Mouse (Mus musculus): ENCODE data around the gene Abhd17a.

Abhd17a gene

DNA sequence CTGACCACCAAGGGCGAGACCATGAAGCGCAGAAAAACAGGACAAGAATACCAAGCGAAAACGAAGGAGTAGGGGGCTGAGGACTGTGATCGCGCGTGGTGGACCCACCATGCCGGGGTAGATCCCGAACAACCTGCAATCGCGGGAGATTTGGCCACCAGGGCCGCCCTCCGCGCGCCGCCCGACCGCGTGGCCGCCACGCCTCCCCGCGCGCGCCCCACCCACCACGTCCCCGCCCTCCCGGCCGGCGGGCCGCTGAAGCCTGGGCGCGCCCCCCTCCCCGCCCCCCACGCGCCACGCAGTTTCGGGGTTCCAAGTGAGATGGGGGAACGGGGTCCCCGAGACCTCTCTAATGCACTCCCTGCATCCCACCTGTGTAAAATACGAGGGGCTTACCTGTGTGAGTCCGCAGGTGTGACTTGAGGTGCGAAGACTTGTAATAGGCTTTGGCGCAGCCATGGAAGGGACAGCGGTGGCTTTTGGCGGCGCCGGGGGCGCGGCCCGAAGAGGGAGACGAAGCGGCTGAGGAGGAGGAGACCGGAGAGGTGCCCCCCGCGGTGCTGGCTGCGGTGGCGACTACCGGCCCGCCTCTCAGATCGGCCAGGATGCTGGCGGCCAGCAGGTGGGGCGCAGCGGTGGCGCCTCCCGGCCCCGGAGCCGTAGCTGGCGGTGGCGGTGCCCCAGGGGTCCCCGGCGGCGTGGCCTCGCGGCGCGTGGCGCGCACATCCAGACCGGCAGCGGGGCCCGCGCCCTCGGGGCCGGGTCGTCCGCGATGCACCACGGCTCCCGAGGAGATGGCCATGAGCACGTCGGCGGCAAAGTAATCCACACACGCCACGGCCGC is 13.6 kb downstream of the Abhd17a start:
- peak; percentile 98 for DNase-seq

DNA sequence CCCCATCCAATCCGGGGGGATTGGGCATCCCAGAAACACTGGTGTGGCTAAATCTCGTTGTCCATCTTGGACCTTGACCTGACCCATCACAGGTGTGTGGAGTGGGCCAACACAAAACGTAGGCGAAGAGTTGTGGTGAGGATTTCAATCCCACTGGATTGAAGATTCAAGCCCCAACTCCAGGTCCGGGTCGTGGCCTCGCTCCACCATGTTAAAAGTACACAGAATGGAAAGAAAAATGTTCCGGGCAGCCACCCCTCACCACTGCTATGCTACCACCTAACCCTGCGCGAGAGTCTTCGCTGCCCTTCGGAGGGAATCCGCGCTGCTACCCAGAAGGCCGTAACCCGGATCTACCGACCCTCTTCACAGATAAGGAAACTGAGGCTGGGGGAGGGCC is 14.2 kb downstream of the Abhd17a start:
- no peak for DNase-seq

DNA sequence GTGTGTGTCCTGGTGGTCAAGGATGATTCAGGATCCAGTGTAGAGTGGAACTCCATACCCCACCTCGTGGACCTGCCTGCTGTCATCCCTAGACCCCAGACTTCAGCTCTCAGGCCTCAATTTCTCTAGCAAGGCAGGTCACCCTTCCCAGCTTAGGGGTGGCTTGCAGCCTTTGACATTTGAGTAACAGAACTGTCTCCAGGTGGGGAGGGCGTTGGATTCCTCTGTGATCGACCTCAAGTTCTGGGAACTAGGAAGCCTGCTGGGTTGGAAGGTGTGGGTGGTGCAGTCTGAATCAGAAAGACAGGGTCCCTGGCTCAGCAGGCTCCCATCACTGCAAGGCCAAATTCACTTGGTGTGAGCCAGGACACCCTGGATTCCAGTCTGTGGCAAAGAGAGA is 15.2 kb downstream of the Abhd17a start:
- peak; percentile 92 for DNase-seq

DNA sequence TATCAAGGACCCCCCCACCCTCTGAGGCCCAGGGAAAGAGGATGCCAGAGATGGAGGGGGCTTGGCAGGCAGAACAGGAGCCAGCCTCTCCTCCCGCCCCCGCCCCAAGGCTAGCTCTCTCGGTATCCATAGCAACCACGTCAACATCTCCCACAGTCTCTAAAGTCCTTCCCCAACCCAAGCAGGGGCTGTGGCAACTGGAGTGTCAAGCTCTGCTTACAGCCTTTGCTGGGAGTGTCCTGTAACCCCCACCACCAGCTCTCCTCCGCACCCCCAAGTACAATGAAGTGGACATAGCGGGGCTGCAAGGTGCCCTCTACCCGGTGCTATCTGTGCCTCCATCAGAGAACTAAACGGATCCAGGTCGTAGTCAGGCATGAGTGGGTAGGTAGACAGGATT is 16.2 kb downstream of the Abhd17a start:
- DNase-seq, result peak; percentile 92

DNA sequence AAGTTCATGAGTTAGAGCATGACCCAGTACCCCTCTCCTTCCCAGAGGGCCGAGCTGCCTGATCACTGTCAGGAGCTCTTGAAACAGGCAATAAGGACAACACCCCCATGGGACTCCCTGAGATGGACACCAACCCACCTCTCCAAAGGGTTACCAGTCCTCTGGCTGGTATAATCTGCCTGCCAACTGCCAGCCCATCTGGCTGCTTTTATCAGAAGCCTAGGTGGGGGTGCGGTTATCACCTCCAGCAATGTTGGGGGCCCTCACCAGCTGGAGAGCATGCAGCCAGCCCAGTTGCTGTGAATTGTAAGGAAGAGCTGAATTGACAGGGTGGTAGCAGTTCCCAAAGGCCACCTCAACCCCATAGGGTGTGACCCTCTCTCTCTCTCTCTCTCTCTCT is 17.7 kb downstream of the Abhd17a start:
- DNase-seq, result no peak

DNA sequence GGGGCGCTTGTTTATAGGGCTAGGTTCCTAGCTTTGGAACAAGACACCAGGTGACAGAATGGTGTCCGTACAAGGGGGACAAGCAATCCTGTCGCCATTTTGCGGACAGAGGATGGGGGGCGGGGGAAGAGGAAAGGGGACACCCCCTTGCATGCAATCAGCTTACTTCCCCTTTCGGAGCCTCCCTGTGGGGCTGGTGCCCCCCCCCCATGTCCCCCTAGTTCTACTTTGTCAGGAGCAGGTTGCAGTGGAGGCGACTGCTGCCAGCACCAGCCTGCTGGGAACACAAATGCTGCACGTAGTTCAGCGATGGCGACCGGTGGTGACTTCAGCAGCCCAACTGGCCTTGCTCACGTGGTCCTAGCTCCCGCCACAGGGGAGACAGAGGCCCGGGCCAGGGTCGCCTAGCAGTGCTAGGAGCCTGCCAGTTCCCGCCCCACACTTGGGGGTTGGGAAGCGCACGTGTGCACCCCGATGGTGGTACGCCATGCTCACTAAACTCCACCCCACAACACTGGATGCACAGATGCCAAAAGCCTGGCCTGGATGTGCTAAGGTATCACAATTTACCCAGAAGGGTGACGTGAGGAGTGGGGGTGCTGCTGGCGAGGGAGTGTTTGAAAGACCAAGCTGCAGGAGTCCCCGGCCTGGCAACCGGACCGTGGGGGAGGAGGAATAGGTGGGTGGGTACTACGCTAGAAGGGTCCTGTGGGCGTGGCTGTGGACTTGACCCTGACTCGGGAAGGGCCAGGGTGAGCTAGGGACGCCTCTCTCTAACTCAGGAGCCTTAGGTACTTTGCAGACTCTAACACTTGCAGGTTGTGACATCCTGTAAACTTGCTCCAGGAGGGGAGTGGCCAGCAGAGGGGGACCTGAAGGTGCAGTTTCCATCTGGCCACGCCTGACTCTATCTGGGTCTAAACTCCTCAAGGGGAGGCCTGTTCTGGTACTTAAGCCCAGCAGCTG is 19.0 kb downstream of the Abhd17a start:
- peak; percentile 93 for DNase-seq

DNA sequence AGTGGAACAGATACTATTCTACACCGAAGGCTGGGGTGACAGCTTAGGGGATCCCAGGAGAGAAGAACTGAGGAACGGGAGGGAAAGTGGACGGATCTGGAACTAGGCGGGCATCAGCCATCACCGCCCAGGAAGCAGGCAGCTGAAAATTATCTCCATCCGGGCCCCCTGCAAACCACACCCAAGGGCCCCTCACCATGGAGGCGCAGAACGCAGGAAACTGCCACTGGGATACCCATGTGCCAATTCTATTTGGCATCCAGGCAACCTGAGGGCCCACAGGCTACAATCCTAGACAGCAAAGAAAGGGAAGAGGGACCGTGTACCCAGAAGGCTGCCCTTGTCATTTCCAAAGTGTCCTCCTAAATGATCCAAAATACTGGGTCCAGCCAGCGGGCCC is 19.7 kb downstream of the Abhd17a start:
- DNase-seq, result no peak

DNA sequence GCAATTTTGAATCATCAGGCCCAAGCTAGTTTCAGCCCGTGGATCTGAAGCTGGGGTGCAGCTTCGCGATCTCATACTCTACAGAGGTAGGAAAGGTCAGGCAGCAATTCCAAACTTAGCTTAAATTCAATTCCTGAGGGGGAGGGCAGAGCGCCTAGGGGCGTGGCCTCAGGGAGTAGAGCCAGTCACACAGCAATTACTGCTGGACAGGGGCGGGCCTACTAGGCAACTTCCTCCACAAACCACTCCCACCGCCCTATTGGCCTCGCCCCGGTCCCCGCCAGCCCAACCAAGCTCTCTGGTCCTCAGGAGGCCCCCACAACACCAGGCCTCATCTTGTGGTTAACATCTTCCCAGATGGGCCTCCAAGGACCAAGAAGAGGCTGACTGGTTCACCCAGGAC is 20.5 kb downstream of the Abhd17a start:
- peak; percentile 98 for DNase-seq

DNA sequence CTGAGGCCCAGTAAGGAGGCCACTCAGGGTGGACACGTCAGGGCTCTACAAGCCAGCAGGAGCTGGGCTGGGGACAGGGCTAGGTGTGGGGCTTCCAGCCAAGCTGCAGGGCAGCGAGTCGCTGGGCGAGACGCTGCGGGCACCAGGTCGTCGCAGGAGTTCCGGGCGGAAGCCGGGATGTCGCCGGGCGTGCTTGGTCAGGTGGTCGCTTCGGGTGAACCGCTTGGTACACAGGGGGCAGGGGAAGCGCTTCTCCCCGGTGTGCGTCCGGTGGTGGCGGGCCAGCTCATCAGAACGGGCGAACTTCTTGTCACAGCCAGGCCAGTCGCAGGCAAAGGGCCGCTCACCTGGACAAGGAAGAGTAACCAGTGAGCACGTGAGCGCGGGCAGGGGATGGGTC is 21.3 kb downstream of the Abhd17a start:
- DNase-seq, result no peak

DNA sequence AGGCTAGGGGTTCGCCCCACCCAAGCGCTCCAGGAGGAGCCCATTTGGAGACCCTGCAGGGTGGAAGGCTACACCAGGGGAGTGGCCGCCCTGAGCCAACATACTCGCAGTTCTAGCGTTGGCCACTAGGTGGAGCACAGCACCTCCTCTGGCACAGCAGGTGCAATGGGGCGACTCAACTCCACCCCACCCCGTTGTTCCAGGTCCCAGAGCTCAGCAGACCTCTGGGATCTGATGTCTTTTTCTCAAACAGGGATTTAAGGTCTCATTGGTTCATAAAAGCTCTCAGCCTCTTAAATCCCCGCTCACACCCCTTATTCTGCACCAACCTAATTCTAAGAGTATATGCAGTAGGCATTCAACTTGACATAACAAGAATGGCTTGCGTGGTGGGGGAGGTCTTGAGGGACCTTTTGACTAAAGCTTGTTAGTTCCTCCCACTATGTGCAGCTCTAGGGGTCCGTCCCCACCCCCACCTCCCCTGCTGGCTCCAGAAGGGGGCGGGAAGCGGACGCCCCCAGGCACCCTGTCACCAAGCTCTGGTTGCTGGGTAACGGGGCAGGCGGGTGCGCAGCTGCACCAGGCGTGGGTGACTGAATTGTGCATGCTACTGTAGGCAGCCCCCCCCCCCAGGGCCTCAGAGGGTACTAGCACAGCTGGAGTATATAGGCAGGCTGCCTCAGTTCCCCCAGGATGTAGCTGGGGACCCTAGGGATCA is 23.6 kb downstream of the Abhd17a start:
- peak; percentile 97 for DNase-seq

DNA sequence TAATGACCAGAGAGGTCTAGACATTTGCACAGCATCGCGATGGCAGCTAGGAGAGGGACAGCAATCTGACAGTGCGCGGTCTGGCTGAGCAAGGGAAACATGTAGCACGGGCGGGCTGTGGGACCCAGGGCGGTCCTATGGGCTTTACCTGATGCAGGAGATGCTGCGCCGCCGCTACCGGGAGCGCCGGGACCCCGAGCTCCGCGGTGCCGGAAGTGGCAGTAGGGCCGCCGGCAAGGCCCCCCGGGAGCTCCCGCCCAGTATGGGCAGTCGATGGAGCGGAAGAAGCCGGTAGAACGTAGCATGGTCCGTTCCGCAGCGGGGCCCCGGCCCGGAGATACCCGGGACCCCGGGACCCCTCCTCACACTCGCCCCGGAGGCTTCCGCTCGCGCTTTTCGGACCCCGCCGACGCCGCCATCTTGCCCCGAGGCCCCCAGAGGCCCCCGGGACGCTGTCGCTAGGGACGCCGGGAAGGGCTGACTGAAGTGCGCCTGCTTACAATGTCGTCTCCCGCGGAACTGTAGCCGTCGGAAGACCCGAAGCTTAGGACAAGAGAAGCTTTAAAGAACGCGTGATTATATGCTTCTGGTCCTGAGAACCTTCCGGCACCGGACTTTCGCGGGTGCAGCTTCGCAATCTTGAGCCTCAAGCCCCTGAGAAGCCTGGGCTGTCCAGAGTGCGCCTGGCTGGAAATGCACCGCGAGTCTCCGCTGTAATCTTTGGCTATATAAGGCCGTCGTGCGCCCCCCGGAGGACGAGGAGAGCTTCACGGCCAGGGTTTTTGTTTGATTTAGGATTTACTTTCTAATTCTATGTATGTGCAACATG is 28.8 kb downstream of the Abhd17a start, which contains the start of gene Rexo1:
Gene Rexo1 (minus strand): TSS at position 445 of the 829 bp plus-strand sequence.
- DNase-seq, result peak; percentile 99

DNA sequence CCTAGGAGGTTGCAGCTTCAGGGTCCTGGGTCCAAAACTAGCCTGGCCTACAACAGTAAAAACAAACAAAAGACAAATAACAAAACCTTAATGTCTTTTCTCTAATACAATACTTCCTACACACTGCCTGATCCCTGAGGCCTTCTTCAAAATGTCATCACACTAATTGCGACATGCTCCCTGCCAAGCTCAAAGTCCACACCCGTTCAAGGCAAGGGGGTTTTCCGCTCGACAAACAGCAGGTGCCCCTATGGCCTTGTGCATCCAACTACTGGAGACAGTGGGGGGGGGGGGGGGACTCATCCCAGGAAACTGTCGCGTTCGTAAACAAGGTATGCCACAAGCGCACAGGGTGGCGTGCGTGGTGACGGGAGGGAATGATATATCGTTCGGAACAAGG is 29.5 kb downstream of the Abhd17a start:
- DNase-seq, result no peak

DNA sequence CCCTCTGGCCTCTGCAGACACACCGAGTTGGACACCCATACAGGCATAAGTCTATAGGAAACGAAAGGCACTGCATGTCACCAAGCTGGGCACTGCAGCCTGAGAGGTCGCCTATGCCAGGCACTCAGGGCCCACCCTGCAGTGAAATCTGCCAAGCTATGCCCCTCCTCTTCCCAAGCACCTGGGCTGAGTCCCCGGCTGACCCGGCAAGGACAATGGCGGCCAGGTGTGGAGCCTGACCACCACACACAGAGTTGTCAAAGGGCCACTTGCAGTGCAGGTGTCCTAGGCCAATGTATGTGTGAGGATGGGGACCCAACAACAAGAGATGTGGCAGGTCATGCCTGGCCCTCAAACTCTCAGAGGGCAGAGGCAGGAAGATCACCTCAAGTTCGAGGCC is 30.7 kb downstream of the Abhd17a start:
- no peak for DNase-seq

DNA sequence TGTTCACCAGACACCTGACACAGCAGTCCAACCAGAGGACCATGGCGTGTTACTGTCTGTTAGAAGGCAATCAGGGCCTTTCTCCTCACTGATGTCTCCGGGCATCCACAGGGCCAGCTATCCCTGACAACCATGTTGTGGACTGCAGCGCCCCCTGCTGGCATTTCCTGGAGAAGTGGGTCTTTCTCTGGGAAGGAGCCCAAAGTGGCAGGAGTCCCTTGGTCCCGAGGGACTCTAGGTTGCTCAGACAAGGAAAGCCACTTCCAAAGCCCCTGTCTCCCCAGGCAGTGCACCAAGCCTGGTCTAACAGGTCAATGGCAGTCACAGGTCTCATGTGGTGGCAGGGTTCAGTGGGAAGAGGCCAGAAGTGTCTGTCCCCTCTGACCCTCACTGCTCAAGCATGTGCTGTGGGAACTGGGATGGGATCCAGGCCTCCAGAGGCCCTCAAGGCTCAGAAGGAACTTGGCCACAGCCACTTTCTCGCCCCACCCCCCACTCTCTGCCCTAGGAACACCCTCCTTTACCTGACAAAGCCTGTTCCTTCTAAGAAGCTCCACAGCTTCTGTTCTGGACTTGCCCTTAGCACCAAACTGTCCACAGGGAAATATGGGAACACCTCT is 32.7 kb downstream of the Abhd17a start:
- DNase-seq, result peak; percentile 96

DNA sequence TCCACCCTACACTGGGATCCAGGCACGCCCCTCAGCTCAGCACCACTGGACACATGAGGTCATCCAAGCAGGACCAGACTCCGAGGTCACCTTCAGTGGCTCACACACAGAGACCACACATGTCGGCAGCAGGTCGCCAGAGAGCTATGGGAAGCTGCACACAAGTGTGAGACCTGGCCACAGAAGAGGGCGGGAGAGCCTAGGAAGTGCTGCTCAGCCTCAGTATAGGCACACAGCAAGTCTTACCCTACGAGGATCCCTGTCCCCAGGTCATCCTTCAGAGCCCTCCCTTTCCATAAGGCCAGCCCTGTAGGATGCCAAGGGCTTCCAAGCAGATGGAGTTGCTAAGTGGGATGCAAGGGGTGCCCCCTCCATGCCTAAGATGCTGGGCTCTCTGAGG is 36.1 kb downstream of the Abhd17a start:
- DNase-seq, result no peak

DNA sequence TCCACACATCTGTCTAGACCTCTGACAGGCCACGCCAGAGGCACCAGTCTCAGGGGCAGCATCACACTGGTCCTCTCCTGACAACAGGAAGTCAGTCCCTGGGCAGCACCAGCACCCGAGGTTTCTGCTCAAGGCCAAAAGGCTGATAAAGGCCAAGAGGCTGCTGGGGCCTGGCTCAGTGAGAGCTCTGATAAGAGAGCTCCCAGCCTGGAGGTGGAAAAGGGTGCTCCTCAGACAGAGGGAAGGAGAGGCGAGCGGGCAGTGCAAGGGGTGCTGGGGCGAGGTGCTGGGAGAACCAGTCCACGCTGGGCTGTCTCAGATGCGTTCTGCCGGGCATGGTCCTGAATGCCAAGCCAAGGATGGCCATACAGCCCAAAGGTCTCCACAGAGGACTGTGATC is 36.6 kb downstream of the Abhd17a start:
- DNase-seq, result no peak

DNA sequence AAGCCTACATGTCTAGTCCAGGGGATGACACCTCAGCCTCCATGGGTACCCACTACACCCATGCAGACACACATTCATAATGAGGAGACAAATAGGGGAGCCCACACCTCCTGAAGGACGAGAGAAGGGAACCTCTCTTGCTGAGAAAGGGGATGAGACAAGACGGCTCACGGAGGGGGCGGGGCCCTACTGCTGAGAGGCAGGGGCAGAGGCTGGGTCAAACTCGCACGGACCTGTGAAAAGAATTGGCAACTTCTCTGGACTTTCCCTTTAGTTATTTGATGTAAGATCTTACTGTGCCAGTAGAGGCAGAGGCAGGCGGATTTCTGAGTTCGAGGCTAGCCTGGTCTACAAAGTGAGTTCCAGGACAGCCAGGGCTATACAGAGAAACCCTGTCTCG is 37.8 kb downstream of the Abhd17a start:
- DNase-seq, result no peak

DNA sequence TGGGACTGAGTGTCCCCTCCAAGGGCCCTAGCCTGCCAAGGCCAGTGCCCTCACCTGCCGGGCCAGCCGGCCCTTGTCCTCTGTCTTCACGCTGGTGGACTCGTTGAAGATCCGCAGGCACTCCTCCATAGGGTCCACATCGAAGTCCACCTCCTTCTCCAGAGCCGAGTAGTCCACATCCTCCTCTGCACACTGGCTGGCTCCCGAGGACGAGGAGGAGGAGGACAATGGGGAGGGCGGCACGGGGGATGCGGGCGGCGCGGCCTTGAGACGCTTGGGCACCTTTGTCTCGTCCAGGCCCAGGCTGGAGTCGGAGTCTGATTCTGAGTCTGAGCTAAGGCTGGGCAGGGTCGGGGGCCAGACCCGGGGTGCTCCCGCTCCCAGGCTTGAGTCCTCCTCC is 40.9 kb downstream of the Abhd17a start:
- no peak for DNase-seq

DNA sequence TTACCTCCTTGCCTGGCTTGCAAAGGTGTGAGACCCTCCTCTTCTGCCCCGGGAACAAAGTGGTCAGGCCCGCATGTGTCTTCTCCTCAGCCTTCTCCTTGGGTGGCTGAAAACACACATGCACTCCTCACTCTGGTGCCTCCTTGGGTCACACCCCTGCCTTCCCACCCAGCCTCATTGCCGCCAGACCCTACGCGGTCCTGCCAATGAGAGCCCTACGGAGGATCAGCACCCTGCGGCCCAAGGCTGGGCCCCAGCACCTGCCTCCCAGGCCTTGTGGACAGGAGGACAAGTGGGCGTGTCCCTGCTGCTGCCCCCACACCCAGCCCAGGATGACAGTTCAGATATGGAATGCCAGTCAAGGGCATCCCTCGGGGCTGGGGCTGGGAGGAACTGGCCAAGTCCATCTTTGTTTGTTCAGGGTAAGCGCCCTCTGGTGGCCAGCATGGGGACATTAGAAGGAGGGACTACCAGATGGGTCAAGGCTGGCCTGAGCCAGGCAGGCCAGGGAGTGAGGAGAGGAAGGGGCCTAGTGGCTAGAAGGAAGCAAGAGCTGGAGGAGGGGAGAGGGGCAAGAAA is 41.6 kb downstream of the Abhd17a start:
- peak; percentile 95 for DNase-seq

DNA sequence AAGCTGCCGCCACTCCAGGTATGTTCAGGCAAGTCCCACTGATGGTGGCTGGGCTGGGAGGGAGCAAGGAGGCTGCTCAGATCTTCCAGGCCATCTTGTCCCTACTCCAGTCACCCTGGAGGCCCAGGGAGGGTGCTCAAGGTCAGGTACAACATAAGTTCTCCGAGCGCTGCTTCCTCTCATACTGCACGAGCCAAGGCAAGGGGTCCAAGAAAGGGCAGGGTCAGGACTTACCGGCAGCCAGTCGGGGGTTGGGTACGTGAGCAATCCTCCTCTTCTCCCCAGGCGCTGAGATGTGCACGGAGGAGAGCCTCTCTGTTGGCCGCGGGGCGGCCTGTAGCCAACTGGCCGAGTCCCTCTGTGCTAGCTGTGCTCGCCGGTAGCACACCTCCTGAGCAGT is 42.6 kb downstream of the Abhd17a start:
- no peak for DNase-seq

DNA sequence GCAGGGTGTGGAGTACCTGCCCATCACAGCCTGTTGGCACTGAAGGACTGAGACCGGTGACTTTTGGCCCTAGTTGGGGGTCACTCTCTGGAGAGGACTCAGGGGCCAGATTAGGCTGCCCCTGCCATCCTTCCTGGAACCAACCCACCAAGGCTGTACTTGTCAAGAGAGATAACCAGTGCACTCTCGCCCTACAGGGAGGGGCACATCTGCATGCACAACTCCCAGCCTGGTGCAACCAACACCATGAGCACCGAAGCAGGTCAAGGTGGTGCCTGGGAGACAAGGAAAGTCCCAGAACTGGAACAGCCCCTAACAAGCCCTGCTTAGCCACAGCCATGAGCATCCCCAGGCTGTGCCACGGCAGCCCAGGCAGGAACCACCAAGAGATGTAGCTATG is 43.2 kb downstream of the Abhd17a start:
- DNase-seq, result no peak

Data from heart, adult 11 months (tissue).